Mouse (Mus musculus) right cerebral cortex, postnatal 4 days (tissue): ENCODE results near the gene Myl3.

Experiments used
- DNase-seq: peaks from one replicate; pipeline ENCODE4 v3.0.0-alpha.2; 2022

Myl3 gene

DNA sequence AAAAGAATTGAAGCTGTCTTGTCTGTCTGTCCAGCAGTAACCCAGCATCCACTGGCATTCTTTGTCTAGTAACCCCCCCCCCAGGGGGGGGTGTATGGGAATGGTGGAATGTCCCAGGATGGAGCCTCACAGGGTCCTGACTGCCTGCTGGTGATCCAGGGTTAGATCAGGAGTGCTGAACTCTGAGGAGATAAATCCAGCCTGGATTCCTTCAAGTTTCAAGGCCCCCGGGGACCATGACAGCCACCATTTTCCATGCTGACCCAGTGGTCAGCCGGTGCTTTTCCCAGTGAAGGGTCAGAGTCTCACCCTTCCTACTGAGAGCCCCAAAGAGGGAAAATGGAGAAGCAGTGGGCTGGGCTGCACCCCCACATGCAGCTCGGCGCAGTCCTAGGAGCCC, 9.8 kb upstream of the Myl3 start:
- DNase-seq: no peak

DNA sequence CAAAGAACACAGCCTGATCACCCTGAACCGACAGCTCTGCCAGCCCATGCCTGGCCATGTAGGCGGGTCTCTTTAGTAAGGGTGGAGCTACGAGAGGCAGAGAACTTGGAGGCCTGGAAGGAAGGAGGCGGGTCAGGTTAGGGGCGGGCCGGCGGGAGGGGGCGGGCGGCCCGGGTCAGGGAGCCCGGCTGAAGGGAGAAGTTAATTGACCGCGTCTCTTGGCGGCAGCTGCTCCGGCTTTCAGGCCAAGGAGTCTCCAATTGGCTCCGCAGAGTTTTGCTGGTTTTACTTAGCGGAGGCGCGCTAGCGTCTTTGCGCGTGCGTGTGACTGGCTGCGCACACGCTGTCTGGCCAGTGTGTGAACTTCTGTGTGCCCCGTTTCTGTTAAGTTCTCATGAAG, 9.0 kb upstream of the Myl3 start:
- peak; percentile 38 for DNase-seq

DNA sequence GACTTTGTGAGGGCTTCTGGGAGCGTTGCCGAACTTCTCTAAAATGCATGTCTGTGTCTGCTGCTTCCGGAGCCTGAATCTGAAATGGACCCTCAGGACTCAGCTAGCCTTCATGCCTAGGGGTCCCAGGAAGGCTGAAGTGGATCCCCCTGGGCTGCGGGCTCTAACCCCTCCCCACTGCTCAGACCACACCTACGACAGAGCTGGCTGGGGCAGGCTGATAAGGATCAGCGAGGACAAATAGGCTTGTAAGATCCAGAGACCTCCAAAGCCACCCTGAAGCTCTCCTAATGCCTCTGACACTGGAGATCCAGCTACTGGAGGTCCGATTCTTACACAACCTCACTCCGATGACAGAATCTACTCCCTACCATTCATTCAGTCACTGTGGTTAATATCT, 8.6 kb upstream of the Myl3 start:
- DNase-seq: no peak

DNA sequence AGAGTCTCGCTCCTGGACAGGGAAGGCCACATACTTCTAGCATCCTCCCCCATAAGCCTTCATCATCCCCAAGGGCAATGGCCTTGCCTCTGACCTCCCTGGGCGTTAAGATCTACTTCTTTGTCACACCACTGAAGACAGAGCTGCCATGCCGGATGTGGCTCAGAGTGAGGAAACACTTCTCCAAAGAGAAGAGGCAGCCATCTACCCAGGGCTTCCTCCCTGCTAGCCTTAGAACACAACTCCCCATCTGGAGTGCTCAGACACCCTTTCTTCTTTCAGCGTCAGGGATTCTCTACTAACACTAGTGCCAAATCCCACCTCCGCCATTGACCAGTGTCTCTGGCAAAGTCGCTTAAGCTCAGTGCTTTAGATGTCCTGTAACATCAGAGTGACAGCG, 7.5 kb upstream of the Myl3 start:
- no peak for DNase-seq

DNA sequence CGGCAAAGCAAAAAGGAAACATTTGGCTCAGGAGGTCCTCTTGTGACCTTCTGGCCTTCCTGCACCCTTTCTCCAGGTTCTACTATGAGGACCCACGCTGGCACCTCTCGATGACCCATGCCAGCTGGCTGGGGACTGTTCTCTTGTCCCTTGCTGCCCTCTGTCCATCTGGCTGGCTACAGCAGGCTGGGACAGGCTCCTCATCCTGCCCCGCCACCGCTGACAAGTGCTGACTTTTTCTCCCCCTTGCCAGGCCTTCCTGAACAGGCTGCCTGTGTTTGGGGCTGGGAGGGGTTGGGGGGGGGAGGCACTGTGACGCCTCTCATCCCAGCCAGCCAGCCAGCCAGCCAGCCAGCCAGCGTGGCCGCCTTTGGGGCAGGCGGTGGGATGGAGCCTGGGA, 5.3 kb upstream of the Myl3 start:
- DNase-seq: no peak

DNA sequence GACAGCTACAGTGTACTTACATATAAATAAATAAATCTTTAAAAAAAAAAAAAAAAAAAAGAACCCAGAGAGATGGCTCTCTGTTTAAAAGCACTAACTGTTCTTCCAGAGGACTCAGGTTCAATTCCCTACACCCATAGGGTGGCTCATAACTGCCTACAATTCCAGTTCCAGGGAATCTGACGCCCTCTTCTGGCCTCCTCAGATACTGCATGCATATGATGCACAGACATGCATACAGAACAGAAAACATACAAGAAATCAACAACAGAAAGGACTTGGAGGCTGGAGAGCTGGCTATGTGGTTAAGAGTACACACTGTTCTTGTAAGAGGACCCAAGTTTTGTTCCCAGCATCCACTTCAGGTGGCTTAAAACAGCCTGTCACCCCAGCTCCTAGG, 3.6 kb upstream of the Myl3 start:
- no peak for DNase-seq

DNA sequence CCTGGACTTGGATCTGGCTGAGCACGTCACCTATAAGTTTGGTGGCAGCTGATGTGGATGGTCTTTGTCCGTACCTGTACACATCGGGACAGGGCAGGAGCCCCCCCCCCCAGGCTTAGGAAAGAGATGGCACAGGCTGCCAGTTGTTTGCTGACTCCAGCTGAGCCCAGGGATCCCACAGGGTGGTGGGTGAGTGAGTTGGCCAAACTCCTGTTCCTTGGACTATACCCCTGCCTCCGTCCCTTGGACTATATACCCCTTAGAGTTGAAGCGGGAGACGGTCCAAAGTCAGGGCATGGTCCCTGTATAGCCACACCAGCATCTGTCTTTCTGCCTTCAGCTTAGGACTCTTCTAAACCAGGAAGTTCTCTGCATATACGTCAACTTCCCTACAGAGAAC, 1.7 kb upstream of the Myl3 start:
- DNase-seq: no peak

DNA sequence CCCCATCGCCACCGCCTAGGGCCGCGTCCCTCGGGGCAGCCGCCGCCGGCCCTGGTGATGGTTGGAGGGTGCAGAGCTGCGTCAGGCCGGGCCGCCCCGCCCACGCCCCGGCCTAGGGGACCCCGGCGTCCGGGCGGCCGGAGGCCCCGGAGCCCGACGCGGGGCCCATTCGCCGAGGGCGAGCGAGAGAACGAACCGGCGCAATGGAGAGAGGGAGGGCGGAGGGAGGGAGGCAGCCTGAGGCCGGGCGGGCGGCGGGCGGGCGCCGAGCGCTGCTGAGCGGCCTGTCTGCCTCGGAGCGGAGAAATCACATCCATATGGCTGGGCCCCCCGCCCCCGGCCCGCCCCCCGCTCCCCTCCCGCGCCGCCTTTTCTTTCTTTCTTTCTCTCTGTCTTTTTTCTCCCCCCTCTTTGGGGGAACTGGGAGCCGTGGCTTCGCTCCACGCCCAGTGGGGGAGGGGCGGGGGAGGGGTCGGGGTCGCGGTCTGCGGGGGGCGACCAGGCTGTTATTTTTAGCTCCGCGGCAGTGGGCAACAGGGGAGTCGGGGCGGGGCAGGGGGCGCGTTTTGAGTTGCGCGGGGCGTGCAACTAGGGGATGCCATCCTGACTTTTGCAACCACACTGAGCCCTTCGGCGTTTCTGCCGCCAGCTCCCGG, 762 bp downstream of the Myl3 start:
- peak; percentile 37 for DNase-seq

DNA sequence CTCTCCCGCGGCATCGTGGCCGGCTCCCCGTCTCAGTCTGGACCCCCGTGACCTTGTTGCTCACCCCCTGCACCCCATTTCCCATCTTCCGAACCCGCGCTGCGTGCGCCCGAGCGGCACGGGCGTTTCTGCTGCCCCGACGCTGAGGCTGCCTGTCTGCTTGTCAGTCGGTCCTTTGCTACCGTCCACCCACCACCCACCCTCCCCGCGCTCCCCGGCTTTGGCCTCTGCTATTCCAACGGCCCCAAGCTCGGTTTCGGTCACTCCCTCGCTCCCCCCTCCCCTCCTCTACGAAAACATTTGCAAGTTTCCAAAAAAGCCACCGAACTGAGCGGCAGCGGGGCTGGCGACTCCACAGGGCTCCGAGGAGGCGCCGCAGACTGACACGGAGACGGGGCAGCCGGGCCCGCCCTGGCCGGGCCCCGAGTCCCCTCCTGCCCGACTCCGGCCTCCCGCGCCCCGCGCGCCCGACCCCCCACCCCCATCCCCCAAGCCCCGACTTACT, 1.3 kb downstream of the Myl3 start:
- no peak for DNase-seq

DNA sequence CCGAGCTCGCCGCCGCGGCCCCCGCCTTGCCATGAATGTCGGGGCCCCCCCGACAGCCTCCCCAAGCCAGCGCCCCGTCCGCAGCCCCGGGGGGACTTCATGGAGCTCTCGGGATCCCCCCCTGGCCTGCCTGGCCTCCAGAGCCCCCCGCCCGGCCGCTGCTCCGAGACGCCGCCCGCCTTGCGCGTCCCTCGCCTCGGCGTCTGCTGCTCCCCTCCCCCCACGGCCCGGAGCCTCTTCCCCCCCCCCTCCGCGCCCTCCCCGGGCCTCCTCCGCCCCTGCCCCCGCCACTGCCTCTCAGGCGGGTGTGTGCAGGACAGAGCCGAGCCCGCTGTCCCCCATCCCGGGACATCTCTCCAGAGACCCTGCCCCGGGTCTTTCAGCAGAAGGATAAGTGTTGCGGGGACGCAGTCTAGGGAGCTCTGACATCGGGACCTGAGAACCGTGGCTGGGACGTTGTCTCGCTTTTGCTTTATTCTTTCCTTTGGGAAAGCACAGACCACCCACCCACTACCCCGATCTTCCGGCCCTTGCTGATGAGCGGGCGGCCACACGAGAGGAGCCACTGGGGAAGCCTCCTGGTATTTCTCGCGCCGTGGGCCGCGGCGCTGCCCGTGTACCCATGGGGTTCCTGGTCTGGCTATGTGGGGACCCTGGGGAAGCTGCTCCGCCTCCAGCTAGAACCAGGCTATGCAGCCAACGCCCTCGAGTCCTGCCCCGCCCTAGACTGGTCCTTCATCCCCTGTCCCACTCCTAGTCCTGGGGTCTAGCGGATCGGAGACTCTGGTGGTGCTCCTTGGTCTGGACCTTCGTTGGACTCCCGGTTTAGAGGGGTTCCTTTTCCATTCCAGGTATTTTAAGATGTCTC, 2.0 kb downstream of the Myl3 start:
- DNase-seq: peak; percentile 41

DNA sequence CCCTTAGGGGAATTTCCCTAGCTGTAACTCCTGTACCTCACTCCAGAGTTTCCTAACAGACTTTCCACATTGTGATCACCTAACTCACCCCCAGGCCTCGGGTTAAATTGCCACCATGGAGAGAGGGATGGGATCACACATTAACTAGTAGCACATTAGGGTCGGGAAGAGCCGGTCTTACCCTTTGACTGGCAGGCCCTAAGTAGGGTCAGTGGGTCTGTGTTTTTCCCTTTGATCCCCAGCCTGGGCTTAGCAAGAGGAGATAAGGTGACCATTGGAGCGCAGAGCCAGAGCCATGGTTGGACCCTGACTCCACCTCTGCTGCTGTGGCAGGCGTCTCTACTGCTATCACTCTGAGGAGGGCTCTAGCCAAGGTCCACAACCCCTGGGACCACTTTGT, 4.1 kb downstream of the Myl3 start:
- no peak for DNase-seq

DNA sequence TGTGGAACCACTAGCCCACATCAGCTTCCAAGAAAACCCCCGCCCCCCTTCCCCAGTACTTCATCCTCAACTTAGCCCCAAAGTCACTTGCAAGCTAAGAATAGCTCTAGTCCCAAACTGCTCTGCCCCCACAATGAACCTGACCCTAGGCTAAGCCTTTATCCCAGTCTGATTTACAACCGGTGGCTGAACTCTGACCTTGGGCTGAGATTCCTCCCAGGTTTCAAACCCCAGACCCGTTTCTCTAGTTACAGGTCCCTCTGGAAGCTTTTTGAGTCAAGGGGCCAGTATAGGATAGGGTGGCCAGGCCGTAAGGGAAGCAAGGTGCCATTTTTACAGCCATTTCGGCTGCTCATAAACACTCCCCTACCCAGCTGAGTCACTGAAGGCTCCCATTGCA, 4.6 kb downstream of the Myl3 start:
- DNase-seq: no peak

DNA sequence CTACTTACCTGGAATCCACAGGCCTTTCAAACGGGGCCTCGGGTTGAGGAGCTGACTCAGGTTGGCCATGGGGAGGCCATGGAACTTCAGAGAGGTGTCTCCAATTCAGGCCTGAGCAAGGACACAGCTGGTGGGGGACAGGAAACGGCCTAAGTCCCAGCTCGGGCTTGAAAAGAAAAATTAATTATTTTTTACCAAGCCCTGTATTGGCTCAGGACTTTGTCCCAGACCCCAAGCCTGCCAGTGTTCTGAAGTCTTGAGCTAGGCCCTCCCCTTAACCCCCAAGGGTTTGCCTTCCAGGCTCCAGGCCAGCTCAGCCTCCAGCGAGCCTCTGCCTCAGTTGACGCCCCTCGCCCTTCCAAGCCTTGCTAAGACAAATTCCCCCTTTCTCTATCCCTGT, 5.3 kb downstream of the Myl3 start, which contains the start of gene Pth1r:
Gene Pth1r (minus strand): TSS at position 185 of the 400 bp plus-strand sequence.
- DNase-seq: no peak

DNA sequence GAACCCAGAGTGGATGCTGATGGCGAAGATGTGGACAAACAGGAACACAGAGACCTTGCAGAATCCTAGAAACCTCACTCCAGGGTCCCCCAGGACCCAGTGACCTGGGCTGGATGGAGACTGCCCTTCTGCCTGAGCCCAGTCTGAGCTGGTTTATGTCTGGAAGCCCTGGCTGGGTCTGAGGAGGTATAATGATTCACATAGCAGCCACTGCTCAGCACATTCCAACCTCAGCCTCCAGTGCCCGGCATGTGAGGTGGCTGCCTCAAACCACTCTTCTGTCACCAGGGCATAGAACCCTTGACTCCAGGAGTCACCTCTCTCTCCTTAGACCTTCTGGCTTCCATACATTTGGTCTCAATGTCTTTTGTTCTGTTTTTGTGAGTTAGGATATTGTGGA, 6.8 kb downstream of the Myl3 start:
- no peak for DNase-seq

DNA sequence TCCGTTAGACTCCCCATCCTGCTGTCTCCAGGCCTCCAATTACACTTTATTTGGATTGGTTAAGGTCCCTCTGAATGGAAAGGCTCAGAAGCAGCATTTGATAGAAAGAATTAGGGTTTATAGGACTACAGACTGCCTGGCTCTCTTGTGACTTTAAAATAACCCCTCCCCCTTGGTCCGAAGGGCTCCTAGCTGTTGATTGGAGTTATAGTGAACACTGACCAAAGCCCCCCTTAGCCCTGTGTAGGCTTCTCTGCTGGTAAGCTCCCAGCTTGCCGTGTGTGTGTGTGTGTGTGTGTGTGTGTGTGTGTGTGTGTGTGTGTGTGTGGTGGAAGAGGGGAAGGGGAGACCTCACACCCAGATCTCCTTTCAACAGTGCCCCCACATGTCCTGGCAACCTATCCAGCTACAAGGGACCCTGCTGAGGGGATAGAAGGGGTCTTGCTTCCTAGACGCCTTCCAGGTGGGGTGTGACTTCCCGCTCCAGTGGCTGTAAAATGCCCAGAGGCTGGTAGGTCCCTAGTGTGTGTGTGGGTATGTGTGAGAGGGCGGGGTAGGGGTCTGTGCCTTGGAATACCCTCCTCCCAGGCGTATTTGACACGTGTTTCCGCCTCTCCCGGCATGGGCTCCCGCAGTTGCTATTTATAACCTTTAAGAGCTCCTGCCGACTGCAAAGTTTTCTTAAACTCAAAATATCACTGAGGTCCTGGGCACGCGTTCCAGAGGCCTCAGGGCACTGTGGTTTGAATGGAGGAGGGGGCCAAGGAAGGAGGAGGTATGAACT, 8.9 kb downstream of the Myl3 start:
- no peak for DNase-seq

DNA sequence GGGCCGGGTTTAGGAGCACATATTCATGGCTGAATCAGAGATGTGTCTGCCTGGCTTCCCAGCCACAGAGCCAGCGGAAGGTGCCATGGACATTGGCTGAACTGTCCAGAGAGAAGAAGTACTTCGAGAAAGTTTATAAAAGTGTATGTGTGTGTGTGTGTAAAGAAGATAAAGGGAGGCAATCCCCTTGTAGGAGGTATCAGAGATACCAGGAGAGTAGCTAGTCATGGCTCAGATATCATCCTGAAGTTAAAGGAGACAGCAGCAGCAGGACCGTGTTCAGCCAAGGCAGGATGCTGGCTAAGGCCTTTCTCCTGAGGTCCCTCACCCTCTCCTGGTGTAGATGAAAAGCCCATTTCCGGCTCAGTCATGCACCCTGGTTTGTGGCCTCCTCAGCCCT, 9.8 kb downstream of the Myl3 start:
- DNase-seq: no peak

DNA sequence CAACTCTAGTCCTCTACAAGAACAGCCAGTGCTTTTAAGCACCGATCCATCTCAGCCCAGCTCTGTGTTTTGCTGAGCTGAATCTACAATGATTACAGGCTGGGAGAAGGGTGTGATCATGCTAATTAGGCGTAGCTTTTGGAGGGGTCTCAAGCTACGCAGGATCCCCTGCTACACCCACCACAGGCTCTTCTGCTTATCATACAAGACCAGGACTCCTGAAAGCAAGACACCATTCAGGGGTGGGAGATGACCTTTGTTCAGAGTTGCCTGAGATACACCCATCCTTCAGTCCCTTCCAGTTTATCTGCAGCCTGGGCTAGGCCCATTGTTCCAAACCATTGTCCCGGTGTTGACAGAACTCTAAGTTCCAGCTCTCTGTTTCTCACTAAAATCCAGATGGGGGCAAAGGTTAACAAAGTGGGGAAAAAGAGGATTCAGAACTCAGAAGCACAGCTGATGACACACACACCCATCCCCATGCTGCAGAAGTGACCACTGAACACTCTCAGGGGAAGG, 11.3 kb downstream of the Myl3 start:
- no peak for DNase-seq

DNA sequence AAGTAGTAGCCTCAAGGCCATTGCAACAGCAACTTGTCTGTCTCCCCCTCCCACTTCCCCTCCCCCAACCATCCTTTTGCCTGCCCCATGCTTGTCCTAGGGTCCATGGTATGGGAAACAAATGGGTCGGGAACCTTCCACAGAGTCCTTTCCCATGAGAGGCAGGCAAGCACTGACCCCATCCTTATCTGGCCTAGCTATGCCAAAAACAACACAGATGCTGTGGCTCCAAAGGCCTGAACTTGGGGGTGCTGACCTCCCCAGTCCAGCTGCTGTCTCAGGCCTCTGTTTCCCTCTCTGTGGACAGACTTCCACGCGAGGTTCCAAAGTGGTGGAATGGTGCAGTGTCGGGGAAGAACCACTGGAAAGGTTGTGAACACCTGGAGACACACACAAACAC, 12.1 kb downstream of the Myl3 start:
- DNase-seq: no peak

DNA sequence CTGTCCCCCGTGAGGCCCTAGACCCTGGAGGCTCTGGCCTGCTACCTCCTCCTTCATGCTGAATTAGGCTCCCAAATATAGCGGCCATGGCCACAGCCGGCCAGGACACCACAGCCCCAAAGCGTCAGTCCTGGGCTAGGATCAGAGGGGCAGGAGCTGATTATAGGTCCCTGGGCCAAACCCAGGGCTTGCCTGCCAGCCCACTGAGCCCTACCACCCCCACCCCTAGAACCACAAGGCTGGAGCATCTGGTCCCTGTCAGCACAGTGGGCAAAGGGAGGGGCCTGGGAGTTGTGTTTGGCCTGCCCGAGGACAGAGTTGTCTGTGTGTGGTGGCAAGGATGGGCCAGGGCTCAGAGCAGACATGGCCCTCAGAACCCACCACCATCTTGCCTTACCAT, 16.2 kb downstream of the Myl3 start:
- DNase-seq: no peak

DNA sequence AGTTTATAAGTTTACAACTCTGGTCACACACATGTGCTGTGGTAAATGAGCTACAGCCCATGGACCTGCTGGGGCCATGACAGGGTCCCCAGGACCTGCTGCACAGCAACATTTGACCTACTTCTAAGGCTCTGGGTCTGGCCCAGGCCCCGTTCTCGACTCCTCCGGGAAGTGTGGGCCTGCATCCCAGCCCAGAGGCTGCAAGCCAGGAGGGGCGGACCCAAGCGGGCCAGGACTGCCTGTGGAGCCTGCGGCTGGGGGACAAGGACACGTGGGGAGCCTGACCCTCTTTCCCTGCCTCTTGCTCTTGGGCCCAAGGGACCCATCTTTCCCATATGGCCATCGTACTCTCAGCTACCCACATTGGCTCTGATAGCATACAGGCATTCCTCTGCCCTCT, 16.9 kb downstream of the Myl3 start:
- DNase-seq: peak; percentile 35

DNA sequence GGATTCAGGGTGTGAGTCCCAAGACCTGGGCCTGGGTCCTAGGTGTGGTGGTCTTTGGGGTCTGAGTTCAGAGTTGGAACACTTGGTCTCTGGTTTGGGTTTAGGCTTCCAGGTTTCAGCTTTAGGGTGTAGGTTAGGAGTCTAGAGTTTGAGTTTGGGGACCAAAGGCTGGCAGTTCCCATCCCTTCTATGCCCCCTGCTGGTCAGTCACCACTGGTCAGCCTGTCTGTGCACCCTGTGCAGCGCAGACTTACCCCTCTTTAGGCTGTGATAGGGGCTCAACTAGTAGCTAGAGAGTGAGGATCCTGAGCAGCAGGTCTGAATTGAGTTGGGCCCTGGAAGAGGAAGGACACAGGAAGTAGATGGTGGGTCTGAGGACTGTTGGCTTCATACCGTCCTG, 17.6 kb downstream of the Myl3 start:
- peak; percentile 35 for DNase-seq

DNA sequence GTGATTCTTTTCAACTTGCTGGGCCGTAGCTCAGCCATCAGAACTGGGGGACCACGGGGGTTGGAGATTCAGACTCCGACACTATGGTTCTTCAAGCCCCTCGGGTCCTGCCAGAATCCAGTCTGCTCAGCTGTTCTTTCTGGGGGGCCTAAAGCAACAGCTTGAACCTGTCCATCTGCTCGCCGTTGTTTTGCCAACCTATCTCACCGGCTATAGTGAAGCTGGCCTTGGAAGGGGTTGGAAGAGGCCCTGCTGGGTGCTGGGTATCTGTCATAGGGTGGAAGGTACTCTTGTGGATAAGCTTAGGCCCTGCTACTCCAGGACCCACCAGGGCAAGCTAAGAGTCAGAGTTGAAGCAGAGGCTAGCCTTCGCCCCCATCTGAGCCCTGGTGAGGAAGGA, 19.2 kb downstream of the Myl3 start:
- DNase-seq: no peak

DNA sequence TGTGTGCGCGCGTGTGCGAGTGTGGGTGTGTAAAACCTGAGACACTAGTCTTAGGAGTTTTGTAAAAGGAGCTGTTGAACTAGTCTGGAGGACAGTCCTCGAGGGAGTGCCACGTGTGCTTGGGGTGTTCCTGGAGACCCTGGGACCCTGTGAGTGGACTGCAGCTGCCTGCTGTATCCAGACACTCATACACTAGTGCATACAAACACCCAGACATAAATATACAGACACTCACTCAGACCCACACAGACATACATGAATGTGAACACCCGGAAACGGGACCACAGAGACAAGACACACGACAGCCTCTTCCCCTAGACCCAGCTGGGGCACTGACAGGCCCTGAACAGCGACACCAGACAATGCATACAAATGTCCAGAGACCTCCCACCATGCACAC, 21.1 kb downstream of the Myl3 start:
- no peak for DNase-seq
